Mouse (Mus musculus) neural tube, embryonic 14.5 days (tissue): Measurements from ENCODE around the gene Zfp937. TPM values are rescaled to one million over a fixed set of nuclear protein-coding genes. Genes with fewer than 3 reads are reported as not detected.
"Not testable (repeated sequence)": the region's sequence is repeated elsewhere in the genome, so short reads cannot be mapped to it uniquely, and the experiment has no call there.

ENCODE experiments used
- ATAC-seq: fragments of 200-750 bp; cut with Nextera tagmentation; 2 replicates; pipeline ENCODE4 v1.8.0; 2017; ENCODE audit warnings: low read depth, mild to moderate bottlenecking, moderate TSS enrichment, moderate library complexity
- H3K27ac ChIP-seq: fragments of 300-500 bp; sonication (generic); 2 replicates; pipeline ENCODE4 v1.5.1; 2014; ENCODE audit warnings: low read depth, mild to moderate bottlenecking, control low read depth, low read length, moderate library complexity, mixed read lengths
- H3K27me3 ChIP-seq: fragments of 300-500 bp; sonication (generic); 2 replicates; pipeline ENCODE4 v1.6.1; 2014; ENCODE audit warnings: low read length; ENCODE audit not compliant: control insufficient read depth, insufficient read depth
- H3K36me3 ChIP-seq: fragments of 300-500 bp; sonication (generic); 2 replicates; pipeline ENCODE4 v1.6.1; 2014; ENCODE audit warnings: low read length, mixed read lengths; ENCODE audit not compliant: control insufficient read depth, insufficient read depth
- H3K4me1 ChIP-seq: fragments of 300-500 bp; sonication (generic); 2 replicates; pipeline ENCODE4 v1.6.1; 2014; ENCODE audit warnings: low read length; ENCODE audit not compliant: control insufficient read depth, insufficient read depth
- H3K4me2 ChIP-seq: fragments of 300-500 bp; sonication (generic); 2 replicates; pipeline ENCODE4 v1.6.1; 2014; ENCODE audit warnings: mild to moderate bottlenecking, low read depth, low read length, control low read depth
- H3K4me3 ChIP-seq: fragments of 300-500 bp; sonication (generic); 2 replicates; pipeline ENCODE4 v1.5.1; 2014; ENCODE audit warnings: low read depth, low read length, control low read depth, mixed read lengths
- H3K9ac ChIP-seq: fragments of 300-500 bp; sonication (generic); replicated peaks from 2 replicates; pipeline ENCODE4 v1.6.1; 2014; ENCODE audit warnings: low read depth, mild to moderate bottlenecking, control low read depth, low read length, mixed read lengths
- H3K9me3 ChIP-seq: fragments of 300-500 bp; sonication (generic); 2 replicates; pipeline ENCODE4 v1.6.1; 2016; ENCODE audit warnings: low read length; ENCODE audit not compliant: control insufficient read depth
- WGBS: fragments of 180-500 bp; shearing (Covaris S2); extraction: QIAGEN DNeasy Blood & Tissue Kit; methylation state at CpG from one replicate; pipeline ENCODE4 v1.1.7; 2014; 5-methylcytosine and 5-hydroxymethylcytosine counted together
- polyA plus RNA-seq: library from polyadenylated mRNA; unstranded; fragments of >200 nt; fragmentation: Nextera tagmentation; extraction: Ambion mirVana; gene quantifications from 2 replicates; pipeline ENCODE4 v1.2.1, GENCODE M21; 2014

The Zfp937 gene
- polyA plus RNA-seq, 1 experiment from 2014 or later, result 11.7 TPM

GRCm38 (mm10) chr2:150256861-150257260 lies 39.0 kb downstream of the Zfp937 start:
- not testable (repeated sequence) for H3K9me3 ChIP-seq, H3K36me3 ChIP-seq, ATAC-seq, H3K4me1 ChIP-seq, H3K9ac ChIP-seq, H3K27ac ChIP-seq, H3K4me3 ChIP-seq, H3K27me3 ChIP-seq, H3K4me2 ChIP-seq
- WGBS, result 66% methylated on average over 2 of the region's 2 CpGs

DNA sequence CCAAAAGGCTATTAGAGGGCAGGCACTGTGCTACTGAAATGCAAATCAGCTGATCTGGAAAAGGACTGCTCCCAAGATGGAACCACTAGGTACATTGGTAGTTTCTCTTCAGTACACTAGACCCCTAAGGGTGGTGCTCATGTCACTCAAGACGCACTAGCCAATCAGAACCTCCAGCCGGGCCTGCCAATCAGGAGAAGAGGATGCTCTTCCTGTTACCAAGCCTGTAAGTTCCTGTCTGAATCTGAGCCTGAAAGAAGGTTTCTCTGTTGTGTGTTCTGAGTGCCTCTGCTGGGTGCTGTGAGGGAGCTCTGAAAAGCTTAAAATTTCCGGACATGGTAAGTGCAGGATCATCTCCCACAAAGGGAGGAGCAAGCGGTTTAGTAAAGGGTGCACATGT lies 39.4 kb downstream of the Zfp937 start, which contains the start of gene Gm14124:
Gm14124 (plus strand) TSS at position 227 of the 400 bp plus-strand sequence.
- H3K36me3 ChIP-seq, H3K4me3 ChIP-seq, ATAC-seq, H3K4me2 ChIP-seq, H3K27me3 ChIP-seq, H3K9ac ChIP-seq, H3K27ac ChIP-seq, H3K9me3 ChIP-seq, H3K4me1 ChIP-seq: not testable (repeated sequence)
- WGBS, result 80% methylated on average over 4 of the region's 4 CpGs

Other genes with a start within 250 kb of the Zfp937 start
- 12.8 and 14.2 TPM in 2 replicates for gene Zfp120, start 81.4 kb upstream of the Zfp937 start, polyA plus RNA-seq
- gene Gm10770, start 38.4 kb upstream of the Zfp937 start, polyA plus RNA-seq, result not detected in 2 replicates
- not detected in 2 replicates for gene Gm14139, start 36.3 kb upstream of the Zfp937 start, polyA plus RNA-seq
- gene Gm21994, start 37.5 kb downstream of the Zfp937 start, polyA plus RNA-seq, result 2.0 and 2.7 TPM in 2 replicates
- gene Gm14124, start 39.4 kb downstream of the Zfp937 start, polyA plus RNA-seq, result 0.10 and 0.13 TPM in 2 replicates
- 1.5 TPM in 1 of 2 replicates, not detected in the other for gene Gm10130, start 105.6 kb downstream of the Zfp937 start, polyA plus RNA-seq
- gene 3300002I08Rik, start 144.7 kb downstream of the Zfp937 start, polyA plus RNA-seq, result 16.9 and 20.0 TPM in 2 replicates
- gene Zfp442, start 233.4 kb downstream of the Zfp937 start, polyA plus RNA-seq, result 8.7 and 9.1 TPM in 2 replicates